Mouse (Mus musculus): Measurements from ENCODE around the gene Tnr.

Tnr gene

DNA sequence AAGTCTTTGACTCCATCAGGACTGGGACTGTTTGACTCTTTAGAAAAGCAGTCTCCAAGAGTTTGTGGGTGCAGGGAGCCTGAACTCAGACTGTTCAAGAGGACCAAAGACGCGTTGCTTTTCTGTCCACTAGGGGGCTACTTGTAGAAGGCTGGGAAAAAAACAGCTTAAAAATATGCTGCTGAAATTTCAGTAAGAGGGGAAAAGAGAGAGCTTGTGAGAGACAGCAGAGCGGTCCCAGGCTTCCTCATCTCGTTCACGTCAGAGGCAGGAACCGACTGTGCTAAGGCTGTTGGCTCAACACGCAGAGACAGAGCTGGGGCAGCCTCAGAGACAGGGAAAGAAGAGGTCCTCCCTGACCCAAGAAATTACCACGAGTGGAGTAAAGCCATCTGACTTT is at the start of gene Tnr:
Gene Tnr (plus strand): TSS at position 192 of the 400 bp plus-strand sequence.
- peak; percentile 54 for DNase-seq

GRCm38 (mm10) chr1:159489853-159490435 is 33.6 kb upstream of the Tnr start:
- no peak for DNase-seq

GRCm38 (mm10) chr1:159492536-159492935 is 31.0 kb upstream of the Tnr start:
- no peak for DNase-seq

DNA sequence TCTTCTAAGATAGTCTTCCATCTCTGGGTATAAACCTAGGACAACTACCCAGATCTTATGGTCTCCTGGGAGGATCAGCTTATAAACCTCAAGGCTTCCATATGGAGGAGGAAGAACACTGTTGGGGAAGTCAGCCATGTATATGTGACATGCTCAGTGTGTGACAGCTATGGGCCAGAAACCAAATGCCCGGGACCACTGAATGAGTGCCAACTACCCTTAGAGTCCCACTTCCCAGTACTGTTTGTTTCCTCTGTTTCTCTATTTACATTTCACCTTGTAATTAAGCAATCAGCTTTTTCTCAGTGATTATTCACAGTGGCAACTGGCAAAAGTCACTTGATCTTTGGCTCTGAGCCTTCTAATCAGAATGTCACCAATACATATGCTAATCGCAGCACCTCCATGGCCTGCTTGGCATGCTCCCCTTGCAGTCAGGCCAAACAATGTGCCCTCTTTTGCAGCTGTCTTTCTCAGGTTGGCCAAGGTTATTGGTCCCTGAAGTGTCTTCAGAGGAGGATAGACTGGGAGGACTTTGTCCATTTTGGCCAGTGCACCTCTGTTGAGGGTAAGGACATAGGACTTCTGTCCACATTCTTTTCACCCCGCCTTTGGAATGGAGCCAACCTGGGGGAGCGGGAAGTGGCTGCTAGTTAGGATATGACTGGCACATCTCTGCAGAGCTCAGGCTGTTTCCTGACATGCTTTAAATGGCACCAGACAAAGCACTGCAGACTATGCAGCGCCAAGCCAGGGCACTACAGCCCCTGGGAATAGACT is 29.7 kb upstream of the Tnr start:
- DNase-seq = peak; percentile 14

DNA sequence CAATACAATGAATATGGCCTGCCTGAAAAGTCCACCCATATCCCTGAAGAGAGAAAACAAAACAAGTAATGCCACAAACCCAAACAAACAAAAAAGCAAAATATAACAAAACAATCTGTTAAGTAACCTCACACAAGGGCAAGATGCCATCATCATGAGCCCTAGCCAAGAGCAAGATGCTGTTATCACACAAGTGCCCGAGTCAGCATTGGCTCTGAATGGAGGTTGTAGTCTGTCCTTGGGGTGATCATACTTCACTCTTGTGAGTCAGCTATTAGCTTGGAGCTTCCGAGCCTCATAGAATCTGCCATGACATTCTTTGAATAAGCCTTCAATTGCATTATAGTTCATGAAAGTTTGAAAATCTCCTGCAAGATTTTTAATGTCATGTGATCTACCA is 25.3 kb upstream of the Tnr start:
- DNase-seq = no peak

DNA sequence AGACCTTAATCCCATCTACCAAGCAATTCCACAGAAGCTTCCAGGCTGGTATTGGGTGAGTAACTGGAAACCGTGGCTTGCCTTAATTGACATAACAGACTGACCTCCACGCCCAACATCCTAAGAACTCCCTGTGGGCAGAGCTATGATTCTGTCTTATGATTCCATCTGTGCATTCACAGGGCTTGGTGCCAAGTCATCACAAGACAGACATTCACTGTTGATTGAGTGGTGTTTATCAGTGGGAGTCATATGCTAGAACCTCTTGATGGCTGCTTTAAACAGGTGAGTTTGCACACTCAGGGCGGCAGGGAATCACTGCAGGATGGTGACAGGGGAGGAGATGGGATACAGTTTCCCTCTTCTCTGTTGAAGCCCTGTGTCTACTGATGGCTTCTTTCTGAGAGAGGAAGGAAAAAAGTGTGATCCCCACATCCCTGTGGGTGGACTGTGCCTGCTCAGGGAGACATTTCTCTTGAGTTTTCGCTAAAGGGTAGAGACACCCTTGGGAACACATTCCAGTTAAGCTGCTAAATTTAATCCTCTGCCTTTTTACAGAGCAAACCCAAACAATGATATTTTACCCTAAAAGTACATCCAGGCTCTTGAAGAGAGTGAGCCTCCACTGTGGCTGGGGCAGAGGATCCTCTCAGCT is 23.6 kb upstream of the Tnr start:
- DNase-seq = no peak

DNA sequence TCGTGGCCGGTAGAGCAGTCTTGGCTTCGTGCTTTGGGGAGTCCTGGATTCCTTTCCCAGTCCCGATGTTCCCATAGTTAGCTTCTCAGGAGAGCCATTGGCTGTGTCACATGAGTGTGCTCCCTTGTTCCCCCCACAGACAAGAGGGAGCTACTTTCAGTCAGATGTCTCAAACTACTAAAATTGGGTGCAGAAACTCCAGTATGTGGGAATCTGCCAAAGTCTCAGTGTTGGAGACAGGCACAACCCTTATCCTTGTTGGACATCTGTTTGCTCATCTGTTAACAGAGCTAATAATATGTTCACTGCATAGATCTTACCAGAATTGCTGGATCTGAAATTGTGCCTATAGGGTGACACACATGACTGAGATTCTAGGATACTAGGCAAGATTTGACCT is 21.7 kb upstream of the Tnr start:
- no peak for DNase-seq

DNA sequence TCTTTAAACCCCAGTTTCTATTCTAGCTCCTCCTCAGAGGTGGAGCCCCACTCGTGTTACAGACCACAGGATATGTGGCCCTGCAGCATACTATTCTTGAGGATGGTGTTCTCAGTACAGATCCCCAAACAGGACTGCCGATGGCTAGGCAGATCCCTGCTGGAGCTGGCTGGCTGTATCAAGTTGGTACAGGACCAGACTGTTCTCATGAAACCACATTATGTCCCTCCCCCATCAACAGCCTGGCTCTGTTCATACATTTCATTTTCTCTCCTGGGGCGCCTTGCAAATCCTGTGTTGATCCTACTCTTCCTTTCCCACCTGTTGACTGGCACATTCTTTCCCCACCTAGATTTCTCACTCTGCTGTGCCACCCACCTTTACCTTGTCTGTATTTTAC is 12.9 kb upstream of the Tnr start:
- DNase-seq = no peak

GRCm38 (mm10) chr1:159517647-159518046 is 5.9 kb upstream of the Tnr start:
- DNase-seq = no peak

DNA sequence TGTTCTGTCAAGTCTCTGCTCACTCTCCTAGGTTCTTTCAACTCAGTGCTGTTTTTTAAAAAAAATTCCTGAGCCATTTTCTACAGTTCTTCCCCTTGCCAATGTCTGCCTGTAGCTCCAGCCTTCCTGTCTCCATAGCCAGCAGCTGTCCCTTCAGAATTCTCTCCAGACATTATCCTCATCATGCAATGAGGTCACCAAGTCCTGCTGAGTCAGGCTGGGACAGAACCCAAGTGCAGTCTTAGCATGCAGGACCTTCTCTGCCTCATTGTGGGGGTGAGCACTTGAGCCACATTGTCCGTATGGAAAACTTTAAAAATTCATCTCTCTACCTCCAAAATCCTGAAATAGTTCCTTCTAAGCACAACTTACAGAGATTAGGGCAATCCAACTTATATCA is 4.4 kb upstream of the Tnr start:
- DNase-seq = no peak

DNA sequence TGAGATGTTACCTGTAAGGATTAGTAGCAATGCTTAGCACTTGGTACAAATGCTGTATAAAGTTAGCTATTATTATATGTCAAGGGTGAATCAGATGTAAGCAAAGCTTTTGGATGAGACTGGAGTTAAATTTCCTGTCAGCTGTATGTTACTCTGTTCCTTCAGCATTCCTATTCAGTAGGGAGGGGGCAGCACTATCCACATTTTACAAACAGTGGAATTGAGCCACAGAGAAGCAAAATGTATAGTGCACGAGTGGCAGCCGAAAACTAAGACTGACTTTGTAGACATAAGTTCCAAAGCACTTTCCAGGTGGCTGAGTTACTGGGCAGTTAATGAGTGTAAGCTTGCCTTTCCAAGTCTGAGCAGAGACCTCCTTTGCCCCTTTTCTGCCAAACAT is 500 bp upstream of the Tnr start:
- DNase-seq = no peak

- DNase-seq = peak; percentile 91
Observed at GRCm38 (mm10) chr1:159524051-159524549, 531 bp downstream of the Tnr start.

- DNase-seq = no peak
Observed at GRCm38 (mm10) chr1:159532841-159533569, 9.4 kb downstream of the Tnr start.

DNA sequence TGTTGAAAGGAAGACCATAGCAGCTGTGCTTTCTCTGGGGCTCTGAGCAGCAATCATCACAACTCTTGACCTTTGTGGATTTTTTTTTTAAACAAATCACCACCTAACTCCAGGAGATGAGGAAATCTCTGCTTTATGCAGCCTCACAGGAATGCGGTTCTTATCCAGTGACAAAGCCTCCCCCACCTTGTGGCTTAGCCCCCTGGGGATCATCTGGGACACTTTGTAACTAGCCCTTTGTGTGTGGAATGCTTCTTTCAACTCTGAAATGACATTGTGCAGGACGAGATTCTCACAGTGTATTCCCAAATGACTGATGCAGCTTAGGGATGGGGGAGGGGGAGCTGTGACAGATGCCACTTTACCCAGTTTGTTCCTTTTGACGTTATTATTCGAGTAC is 12.0 kb downstream of the Tnr start:
- DNase-seq = no peak

GRCm38 (mm10) chr1:159537541-159537940 is 14.0 kb downstream of the Tnr start:
- no peak for DNase-seq

- DNase-seq = no peak
Observed at GRCm38 (mm10) chr1:159538076-159538475, 14.5 kb downstream of the Tnr start.

DNA sequence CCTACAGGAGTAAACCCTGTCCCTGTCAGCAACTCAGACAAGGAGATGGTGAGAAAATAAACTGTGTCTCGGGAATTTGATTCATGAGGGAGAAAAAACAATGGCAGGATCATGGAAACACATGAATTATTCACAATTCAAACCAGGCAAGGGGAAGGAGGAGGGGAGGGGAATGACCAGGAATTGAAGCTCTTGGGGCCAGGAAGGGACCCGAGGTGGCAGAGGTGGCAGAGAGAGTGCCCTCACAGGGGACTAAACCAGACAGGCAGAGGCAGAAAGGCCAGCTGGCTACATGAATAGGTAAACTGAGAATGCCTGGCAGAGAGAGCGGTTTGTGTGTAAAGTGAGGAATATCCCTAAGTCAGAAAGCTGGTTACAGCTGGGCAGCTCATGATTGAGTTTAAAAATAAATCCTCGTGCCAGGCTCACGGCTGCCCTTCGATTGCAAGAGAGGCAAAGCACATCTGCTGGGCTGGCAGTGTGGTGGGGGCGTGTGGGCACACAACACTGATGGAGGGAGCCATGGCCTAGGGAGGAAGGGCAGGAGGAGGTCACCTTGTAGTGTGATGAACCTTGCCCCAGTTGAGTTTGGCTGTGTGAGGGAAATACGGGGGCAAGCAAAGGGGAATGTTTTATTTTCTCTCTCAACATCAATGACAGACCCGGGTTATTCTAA is 22.0 kb downstream of the Tnr start:
- DNase-seq = no peak

DNA sequence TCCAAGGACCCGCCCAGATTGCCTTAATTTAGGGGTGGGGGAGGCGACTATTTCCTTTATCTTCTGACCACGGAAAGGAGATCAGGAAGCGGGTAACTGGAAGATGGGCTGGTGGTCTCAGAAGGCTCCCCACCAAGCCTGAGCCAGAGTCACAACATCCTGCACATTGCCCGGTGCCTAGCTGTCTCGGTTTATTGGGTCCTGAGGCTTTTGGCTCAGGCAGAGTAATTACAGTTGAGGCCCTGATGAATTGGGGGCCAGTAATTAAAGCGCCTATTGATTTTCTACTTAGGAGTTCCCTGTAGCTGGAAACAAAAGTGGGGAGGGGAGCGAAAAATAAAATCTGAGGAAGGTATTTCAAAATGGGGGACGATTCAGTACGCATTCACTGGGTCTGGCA is 27.5 kb downstream of the Tnr start:
- no peak for DNase-seq

- no peak for DNase-seq
Observed at GRCm38 (mm10) chr1:159551591-159552442, 28.2 kb downstream of the Tnr start.

GRCm38 (mm10) chr1:159561616-159562015 is 38.0 kb downstream of the Tnr start:
- DNase-seq = no peak

- DNase-seq = no peak
Observed at GRCm38 (mm10) chr1:159565129-159565528, 41.6 kb downstream of the Tnr start.

DNA sequence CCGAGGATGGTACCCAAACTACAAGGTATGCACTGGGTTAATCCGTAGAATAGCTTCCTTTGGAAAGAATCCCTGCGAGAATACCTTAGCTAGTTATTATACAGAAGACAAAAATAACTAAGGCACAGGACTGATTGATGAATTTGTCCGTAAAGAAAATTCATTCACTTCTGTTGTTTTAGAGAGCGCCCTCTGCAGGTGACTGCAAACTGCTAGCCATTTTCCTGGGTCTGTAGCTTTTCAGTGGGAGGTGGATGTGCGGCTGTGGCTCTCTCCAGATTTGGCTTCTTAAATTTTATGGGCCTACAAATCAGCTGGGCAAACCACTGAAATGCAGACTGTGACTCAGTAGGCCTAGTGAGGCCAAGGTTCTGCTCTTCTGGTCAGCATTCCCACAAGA is 42.5 kb downstream of the Tnr start:
- DNase-seq = no peak

Data from kidney, postnatal 10 days (tissue).